Mouse (Mus musculus) heart, postnatal 0 days (tissue): ENCODE data around the gene Mgll. TPM values are rescaled to one million over a fixed set of nuclear protein-coding genes. Genes with fewer than 3 reads are reported as not detected.
A peak's percentile ranks its signal among the peaks of the same experiment; 100 is the strongest.

Source experiments
- ATAC-seq: fragments of 200-750 bp; cut with Nextera tagmentation; 2 replicates; pipeline ENCODE4 v1.8.0; 2017; ENCODE audit warnings: low read depth, moderate number of reproducible peaks, moderate library complexity; ENCODE audit not compliant: insufficient read depth
- DNase-seq: peaks from one replicate; pipeline ENCODE4 v3.0.0-alpha.2; 2016; ENCODE audit warnings: low spot score
- H3K27ac ChIP-seq: fragments of 300-500 bp; sonication (generic); 2 replicates; pipeline ENCODE4 v1.5.1; 2014; ENCODE audit warnings: low read depth, mild to moderate bottlenecking
- H3K27me3 ChIP-seq: fragments of 300-500 bp; sonication (generic); 2 replicates; pipeline ENCODE4 v1.6.1; 2014; ENCODE audit warnings: low read length, mixed read lengths; ENCODE audit not compliant: control insufficient read depth, insufficient read depth
- H3K36me3 ChIP-seq: fragments of 300-500 bp; sonication (generic); replicated peaks from 2 replicates; pipeline ENCODE4 v1.6.1; 2014; ENCODE audit warnings: low read length, mixed read lengths; ENCODE audit not compliant: control insufficient read depth, insufficient read depth
- H3K4me1 ChIP-seq: fragments of 300-500 bp; sonication (generic); 2 replicates; pipeline ENCODE4 v1.6.1; 2014; ENCODE audit warnings: antibody characterized with exemption; ENCODE audit not compliant: control insufficient read depth, insufficient read depth
- H3K4me2 ChIP-seq: fragments of 300-500 bp; sonication (generic); 2 replicates; pipeline ENCODE4 v1.6.1; 2014; ENCODE audit warnings: low read depth, mild to moderate bottlenecking, low read length, moderate library complexity
- H3K4me3 ChIP-seq: fragments of 300-500 bp; sonication (generic); 2 replicates; pipeline ENCODE4 v1.5.1; 2014; ENCODE audit warnings: low read depth, low read length
- H3K9ac ChIP-seq: fragments of 300-500 bp; sonication (generic); replicated peaks from 2 replicates; pipeline ENCODE4 v1.6.1; 2014; ENCODE audit warnings: low read depth, low read length, mixed read lengths
- H3K9me3 ChIP-seq: fragments of 300-500 bp; sonication (generic); replicated peaks from 2 replicates; pipeline ENCODE4 v1.6.1; 2016; ENCODE audit warnings: low read length; ENCODE audit not compliant: control insufficient read depth
- CTCF ChIP-seq: IDR thresholded peaks from 2 replicates; pipeline ENCODE4 v1.5.1; 2016; ENCODE audit warnings: antibody characterized with exemption, control low read depth, low read depth
- EP300 ChIP-seq: IDR thresholded peaks from 2 replicates; pipeline ENCODE4 v1.6.1; 2016; ENCODE audit warnings: antibody characterized with exemption, low read depth
- WGBS: fragments of 180-500 bp; shearing (Covaris S2); extraction: QIAGEN DNeasy Blood & Tissue Kit; methylation state at CpG from one replicate; pipeline ENCODE4 v1.1.7; 2014; 5-methylcytosine and 5-hydroxymethylcytosine counted together
- polyA plus RNA-seq: library from polyadenylated mRNA; unstranded; fragments of >200 nt; fragmentation: Nextera tagmentation; extraction: Ambion mirVana; gene quantifications from 2 replicates; pipeline ENCODE4 v1.2.1, GENCODE M21; 2015
- total RNA-seq: library from RNA; depleted of rRNA; stranded (reverse); fragments of >200 nt; gene quantifications from 2 replicates; pipeline ENCODE4 v1.2.3, GENCODE M21; 2014; ENCODE audit warnings: low replicate concordance

Mgll gene
- total and polyA plus RNA-seq, 2 experiments from 2014 or later, result 134 to 147 TPM

DNA sequence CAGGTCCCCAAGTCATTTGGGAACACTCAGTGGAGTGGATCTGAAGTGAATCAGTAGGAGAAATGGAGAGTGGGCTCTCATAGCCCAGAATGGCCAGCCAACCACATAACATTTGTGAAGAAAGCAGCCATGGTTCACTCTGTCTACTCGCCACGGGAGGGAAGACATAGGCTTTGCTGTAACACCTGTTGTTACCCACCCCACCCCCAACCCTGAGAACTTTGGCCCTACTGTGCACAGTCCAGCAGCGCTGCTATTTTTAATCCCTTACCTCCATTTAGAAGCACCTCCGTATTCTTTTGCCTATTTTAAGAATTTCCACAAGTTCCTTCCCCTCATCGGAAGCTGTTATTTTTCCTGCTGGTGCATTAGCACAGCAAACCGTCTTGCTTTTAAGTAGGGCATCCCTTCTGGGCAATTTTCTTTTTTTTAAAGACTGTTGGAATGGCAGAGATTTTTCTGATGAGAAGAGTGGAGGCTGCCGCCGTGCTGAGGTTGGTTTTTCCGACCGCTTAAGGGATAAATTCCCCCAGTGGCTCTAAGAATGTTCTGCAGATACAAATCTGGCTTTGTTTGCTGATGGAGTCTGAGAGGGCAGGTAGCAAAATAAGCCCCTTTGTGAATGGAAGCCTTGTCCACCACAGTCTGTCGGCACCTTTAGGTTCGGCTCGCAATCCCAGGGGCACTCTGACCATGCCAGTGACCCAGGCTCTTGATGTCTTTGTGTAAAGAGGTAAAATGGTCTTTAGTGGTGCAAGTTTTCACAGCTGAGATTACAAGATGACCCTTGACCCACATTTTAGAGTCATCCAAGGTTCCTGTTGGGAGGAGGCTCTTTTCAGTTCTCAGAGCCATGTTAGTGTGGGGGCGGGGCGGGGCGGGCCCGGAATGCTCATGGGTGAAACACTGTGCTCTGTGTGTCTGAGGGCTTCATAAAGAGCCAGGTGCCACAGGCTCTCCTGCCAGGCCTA lies 8.7 kb downstream of the Mgll start:
- 73% methylated on average over 17 of the region's 17 CpGs for WGBS
- peaks cover 24% of the 10 kb centered on the region for H3K4me1 ChIP-seq
- no peak overlapping the region for H3K4me3 ChIP-seq
- ATAC-seq (no peak), DNase-seq (no peak)
- TF ChIP-seq EP300 (no peak), CTCF (no peak)
- H3K9me3 ChIP-seq, result no peaks in the 10 kb centered on the region
- H3K36me3 ChIP-seq, result 0 out of 2 replicates have a peak, but pooled peaks cover 3% of the 10 kb centered on the region
- no peaks in the 10 kb centered on the region for H3K27me3 ChIP-seq
- H3K4me2 ChIP-seq, result no peak overlapping the region
- no peak overlapping the region for H3K9ac ChIP-seq
- H3K27ac ChIP-seq, result peak overlapping the region; percentile 18; the same call in 1 of the 2 replicates

DNA sequence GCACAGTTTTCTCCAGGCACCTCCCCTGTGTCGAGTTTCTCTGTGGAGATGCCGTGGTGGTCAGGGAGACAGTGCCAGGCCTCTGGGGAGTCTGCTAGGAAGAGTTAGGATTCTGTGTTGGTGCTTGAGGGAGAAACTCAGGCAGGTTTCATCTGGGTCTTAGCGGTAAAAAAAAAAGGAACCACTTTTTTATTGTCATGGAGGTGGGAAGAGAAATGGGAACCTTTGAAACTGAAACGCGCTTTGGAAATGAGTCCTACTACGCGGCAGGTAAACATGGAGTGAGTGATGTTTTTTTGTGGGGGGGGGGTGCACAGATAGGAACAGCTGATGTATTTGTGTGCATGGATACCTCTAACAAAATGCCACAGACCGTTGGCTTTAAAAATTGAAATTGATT lies 12.1 kb downstream of the Mgll start:
- Histone ChIP-seq H3K4me3 (no peak overlapping the region), H3K9ac (no peak overlapping the region), H3K9me3 (no peaks in the 10 kb centered on the region), H3K27me3 (no peaks in the 10 kb centered on the region), H3K4me2 (no peak overlapping the region), H3K27ac (no peak overlapping the region), H3K36me3 (no peaks in the 10 kb centered on the region), H3K4me1 (peaks cover 21% of the 10 kb centered on the region)
- DNase-seq (no peak), ATAC-seq (no peak)
- no peak for TF ChIP-seq CTCF
- 81% methylated on average over 8 of the region's 8 CpGs for WGBS

- no peak overlapping the region for H3K27ac ChIP-seq
- H3K4me3 ChIP-seq, result no peak overlapping the region
- TF ChIP-seq CTCF (no peak), EP300 (no peak)
- no peaks in the 10 kb centered on the region for H3K36me3 ChIP-seq
- no peaks in the 10 kb centered on the region for H3K27me3 ChIP-seq
- ATAC-seq (no peak), DNase-seq (no peak)
- H3K4me2 ChIP-seq, result no peak overlapping the region
- H3K9me3 ChIP-seq, result no peaks in the 10 kb centered on the region
- H3K4me1 ChIP-seq, result peaks cover 16% of the 10 kb centered on the region
- 73% methylated on average over 16 of the region's 16 CpGs for WGBS
- H3K9ac ChIP-seq, result no peak overlapping the region
Observed at GRCm38 (mm10) chr6:88736741-88737508, 12.7 kb downstream of the Mgll start.

- H3K27me3 ChIP-seq, result no peaks in the 10 kb centered on the region
- no peaks in the 10 kb centered on the region for H3K36me3 ChIP-seq
- H3K4me2 ChIP-seq, result no peak overlapping the region
- DNase-seq (no peak), ATAC-seq (no peak)
- H3K27ac ChIP-seq, result no peak overlapping the region
- H3K9ac ChIP-seq, result no peak overlapping the region
- no peak overlapping the region for H3K4me3 ChIP-seq
- TF ChIP-seq EP300 (no peak), CTCF (no peak)
- H3K9me3 ChIP-seq, result no peaks in the 10 kb centered on the region
- 66% methylated on average over 6 of the region's 6 CpGs for WGBS
- peaks cover 10% of the 10 kb centered on the region for H3K4me1 ChIP-seq
Observed at GRCm38 (mm10) chr6:88737509-88737888, 13.3 kb downstream of the Mgll start.

DNA sequence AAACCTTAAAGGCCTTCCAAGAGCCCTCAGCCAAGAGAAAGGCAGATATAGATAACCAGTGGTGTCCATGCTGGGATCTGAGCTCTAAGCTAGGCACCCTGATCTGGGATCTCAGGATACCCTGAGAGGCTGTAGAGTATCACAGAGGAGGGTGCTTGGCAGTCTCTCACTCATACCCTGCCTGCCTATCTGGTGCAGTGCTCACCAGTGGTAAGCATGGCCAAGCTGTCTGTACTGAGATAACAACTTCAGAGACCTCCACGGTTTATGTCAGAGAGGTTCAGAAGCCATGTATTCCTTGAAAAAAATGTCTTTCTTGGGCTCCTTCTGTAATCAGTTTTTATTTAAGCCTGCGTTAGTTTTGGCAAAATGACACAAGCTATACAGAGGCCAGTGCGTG lies 16.8 kb downstream of the Mgll start:
- H3K27ac ChIP-seq, result no peak overlapping the region
- whole genome bisulfite sequencing, result 66% methylated on average over 3 of the region's 3 CpGs
- 0 out of 2 replicates have a peak, but pooled peaks cover 4% of the 10 kb centered on the region for H3K4me1 ChIP-seq

More for the DNA sequence above, 16.8 kb downstream of the Mgll start:
- Histone ChIP-seq H3K4me3 (no peak overlapping the region), H3K9me3 (no peaks in the 10 kb centered on the region), H3K27me3 (no peaks in the 10 kb centered on the region), H3K9ac (no peak overlapping the region), H3K4me2 (no peak overlapping the region), H3K36me3 (no peaks in the 10 kb centered on the region)
- no peak for ATAC-seq
- TF ChIP-seq EP300, result no peak
- TF ChIP-seq CTCF, result no peak
- DNase-seq, result no peak
